Mouse (Mus musculus): ENCODE results near the gene Slc6a6.

DNA sequence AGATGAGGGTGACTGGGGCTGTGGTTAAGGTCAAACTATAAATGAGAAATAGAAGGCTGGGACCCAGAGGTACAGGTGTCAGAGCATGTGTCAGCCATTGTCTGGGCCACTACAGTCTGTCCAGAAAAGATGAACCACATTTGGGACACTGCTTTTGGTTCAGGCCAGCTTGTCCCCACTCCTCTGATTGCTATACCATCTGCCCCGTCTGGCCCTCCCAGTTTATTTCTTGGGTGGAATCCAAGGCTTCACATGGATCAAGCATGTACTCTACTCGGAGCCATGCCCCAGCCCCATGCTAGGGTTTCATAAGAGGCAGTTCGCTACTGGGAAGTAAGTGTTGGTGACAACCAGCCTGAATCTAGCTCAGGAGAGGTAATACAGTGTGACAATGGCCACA lies 61.4 kb downstream of the Slc6a6 start:
- TF ChIP-seq CTCF (IDR thresholded peaks at IDR 0.05; ENCODE audit: low read depth, low read length) (no peak), POLR2A (IDR thresholded peaks at IDR 0.05; ENCODE audit: insufficient read depth, low read length) (no peak), EP300 (IDR thresholded peaks at IDR 0.05; ENCODE audit: insufficient read depth, low read depth, low read length) (no peak)
